Mouse (Mus musculus): ENCODE results near the gene Ctnna3.
"Not testable (repeated sequence)": the region's sequence is repeated elsewhere in the genome, so short reads cannot be mapped to it uniquely, and the experiment has no call there.

The Ctnna3 gene

DNA sequence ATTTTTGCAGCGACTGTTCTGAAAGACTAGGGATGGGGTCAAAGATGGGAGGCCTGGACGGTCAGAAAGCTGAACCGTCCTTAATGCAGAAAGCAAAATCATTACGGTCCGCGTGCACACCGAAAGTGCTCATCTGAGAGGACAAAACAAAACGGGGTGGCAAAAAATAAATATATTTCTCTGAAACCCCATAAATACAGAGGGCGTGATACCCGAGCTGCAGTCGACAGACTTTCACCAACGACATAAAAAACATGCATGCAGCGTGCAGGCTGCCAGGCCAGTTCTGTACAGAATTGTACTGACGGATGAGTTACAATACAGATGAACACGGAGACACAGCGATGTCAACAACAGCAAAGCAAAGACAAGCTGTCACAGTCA is 656.3 kb downstream of the Ctnna3 start:
- DNase-seq: no peak

DNA sequence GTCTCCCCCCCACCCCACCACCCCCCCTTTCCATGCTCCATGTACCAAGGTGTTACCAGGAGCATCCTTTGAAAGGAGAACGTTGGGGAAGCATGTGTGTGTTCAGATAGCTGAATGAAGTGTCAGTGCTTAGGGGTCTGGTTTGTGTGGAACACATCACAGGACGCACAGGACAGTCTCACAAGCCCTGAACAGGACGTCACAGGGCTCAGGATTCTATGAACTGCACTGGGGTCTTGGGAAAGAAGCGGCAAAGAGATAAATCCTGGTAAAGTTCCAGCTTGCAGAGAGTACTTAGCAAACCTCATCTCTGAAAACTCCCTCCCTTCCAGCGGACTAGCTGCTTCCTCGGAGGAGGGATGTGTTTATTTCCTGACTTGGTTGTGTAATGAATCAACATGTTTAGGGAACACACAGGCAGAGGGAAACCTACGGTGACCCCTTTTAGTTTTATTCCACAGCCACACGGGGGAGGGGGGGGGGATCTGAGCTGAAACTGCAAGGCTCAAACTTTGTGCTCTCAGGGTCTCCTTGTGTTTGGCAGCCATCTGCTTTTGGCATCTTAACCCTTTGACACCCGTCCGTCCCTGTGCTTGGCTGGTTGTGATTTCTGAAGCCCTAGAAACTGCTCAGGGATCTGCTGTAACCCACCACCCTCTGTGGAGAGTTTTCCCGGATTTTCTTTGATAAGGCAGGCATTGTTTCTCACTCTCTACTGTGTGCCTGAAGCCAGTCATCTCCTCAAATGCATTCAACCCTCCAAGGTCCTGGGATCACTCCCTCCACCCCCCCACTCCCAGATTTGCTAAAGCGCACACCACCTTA is 656.9 kb downstream of the Ctnna3 start:
- no peak for DNase-seq

DNA sequence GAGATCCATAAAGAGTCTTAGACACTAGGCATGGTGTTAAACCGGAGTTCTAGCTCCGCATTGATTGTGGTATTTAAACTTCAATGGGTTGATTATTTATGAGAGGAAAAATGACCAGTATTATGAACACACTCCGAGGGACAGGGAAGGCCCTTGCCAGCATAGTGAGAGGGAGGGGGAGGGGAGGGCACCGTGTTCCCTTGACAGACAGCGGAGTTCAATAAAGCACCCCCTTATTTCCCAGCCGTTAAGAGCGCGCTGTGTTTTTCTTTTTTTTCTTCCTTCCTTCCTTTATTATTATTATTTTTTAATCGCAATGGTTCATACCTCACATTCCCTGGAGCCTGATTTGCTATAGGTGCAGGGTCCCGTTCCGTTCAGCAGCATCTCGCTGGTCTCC is 657.6 kb downstream of the Ctnna3 start:
- no peak for DNase-seq

DNA sequence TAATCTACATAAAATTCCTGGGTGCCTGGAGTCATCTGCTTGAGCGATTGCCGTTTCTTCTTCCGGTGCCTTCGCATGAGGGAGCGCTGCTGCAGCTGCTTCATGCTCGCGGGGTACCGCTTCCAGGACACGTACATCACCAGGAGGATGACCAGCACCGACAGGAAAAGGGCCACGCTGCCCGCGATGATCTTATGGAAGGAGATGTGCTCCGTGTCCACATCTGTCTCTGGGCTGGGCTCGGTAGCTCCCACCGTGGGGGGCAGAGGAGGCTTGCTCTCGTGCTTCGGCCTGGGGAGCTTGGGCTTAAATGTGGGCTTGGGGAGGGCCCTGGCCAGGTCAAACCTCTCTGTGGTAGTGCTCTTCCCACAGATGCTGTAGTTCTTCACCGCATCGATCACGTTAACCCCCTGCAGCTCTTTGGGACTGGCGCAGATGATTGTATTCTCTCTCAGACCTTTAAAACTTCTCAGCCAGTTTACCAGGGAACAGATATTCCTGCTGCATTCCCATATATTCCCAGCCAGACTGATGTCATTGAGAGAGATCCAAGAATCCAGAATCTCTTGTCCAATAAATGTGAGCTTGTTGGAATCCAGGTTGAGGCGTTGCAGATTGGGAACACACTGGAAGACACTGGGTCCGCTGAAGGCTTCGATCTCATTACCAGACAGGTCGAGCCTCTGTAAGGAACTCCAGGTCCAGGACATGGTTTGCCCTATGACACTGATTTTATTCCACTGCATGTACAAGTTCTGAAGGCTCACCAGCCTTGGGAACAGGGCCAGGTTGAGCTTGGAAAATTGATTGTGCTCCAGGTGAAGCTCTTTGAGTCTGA is 658.3 kb downstream of the Ctnna3 start:
- DNase-seq: peak in 1 of 2 experiments; percentile 26

DNA sequence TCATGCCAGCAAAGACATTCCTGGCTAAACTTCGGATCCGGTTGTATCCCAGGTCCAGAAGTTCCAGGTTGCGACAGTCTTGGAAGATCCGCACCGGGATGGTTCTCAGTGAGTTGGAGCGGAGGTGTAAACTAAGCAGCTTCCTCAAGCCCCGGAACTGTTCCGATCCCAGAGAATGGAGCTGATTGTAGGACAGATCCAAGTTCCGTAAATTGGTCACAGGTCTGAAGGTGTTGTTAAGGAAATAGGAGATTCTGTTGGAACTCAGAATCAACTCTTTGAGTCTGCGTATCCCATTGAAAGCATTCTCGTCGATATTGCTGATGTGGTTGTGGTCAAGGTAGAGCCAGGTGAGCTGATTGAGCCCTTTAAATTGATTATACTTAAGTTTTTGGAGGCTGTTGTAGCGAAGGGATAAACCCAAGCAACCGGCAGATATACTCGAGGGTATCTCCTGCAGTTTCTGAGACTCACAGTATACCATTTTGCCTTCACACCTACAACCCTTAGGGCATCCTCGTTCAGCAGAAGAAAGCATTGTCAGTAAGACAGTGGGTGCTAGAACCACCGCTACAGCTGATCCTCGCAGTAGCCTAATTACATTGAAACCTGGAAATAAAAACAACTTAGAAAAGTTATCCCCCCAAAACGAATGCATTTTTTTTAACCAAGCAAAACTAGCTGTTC is 659.0 kb downstream of the Ctnna3 start:
- no peak for DNase-seq

DNA sequence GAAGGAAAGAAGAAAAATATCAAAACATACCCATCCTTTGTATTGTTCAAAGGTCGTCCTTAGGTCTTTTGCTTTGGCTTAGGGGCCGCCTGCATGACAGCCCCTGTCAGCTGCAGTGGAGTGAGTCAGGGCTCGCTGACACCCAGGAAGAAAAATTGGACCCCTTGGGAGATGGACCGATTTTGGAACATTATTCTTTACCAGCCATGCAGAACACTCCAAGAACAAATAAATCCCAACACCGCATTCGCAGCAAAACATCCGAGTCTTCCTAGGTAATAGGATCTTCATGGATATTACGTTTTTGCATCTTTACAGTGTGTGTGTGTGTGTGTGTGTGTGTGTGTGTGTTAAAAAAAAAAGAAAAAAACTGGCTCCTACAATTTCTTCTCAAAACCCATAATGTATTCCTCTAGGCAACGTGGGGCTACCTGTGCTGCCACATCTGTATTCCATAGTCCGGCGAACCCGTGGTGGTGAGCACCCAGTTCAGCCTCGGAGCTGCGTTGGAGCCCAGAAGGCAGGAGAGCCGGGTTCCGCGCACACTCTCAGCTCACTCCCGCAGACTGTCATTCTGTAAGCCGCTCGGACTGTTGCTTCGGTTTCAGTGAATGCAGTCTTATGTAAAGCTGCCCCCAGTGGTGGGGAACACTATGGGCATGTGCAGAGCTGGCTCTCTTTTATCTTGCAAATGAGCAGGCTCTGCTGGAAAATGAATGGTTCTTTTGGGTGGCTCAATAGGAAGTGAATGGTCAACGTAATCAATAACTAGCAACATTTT is 660.0 kb downstream of the Ctnna3 start, which contains the start of gene Lrrtm3:
Gene Lrrtm3, minus strand, starts transcription at position 598 of the 781 bp plus-strand sequence.
- peak; percentile 66 to 75 for DNase-seq

DNA sequence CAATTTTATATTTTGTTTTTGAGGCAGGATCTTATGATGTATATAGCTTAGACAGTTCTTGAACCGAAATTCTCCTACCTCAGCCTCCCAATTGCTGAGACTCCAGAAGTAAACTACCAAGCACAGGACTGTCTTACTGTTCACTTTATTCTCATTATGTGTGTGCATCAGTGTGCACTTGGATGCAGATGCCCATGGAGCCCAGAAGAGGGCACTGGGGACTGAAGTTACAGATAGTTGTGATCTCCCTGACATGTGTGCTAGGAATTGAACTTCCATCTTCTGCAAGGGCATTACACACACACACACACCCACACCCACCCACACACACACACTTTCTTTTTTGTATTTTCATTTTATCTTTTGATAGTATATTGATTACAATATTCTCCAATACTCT is 666.6 kb downstream of the Ctnna3 start:
- DNase-seq: no peak

DNA sequence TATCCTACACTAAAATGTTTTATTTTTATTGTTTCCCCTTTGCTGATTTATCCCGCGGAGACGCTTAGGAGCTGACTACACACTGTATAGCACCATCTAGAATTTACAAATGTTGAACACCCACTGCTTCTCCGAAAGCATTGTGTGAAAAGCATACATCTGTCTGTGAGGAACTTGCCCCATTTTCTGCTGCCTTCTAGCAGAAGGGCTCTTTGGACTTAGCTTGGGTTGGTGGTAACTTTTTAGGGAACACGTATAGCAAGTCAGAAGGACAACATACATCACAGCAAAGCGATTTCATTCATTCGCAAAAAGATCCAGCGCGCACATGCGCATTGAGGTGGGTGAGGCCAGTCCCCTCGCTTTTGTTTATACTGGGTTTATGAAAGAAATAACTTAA is 685.3 kb downstream of the Ctnna3 start:
- DNase-seq: no peak

DNA sequence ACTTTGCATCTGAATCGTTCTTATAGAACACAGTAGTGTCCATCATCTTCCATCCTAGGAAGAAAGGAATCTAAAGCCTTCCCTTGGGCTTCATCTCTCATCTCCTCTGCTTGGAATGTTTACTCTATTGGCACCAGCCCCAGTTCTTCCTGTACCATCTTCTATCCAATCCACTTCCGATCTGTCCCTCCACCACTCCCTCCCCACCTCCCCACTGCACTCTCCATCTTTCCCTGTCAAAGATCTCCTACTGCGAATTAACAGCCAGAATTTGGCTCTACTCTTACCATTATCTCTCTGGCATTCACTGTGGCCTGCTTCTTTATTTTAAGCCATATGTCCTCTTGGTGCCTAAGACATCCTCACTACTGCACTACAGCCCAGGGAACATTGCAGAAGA is 688.9 kb downstream of the Ctnna3 start:
- DNase-seq: no peak

DNA sequence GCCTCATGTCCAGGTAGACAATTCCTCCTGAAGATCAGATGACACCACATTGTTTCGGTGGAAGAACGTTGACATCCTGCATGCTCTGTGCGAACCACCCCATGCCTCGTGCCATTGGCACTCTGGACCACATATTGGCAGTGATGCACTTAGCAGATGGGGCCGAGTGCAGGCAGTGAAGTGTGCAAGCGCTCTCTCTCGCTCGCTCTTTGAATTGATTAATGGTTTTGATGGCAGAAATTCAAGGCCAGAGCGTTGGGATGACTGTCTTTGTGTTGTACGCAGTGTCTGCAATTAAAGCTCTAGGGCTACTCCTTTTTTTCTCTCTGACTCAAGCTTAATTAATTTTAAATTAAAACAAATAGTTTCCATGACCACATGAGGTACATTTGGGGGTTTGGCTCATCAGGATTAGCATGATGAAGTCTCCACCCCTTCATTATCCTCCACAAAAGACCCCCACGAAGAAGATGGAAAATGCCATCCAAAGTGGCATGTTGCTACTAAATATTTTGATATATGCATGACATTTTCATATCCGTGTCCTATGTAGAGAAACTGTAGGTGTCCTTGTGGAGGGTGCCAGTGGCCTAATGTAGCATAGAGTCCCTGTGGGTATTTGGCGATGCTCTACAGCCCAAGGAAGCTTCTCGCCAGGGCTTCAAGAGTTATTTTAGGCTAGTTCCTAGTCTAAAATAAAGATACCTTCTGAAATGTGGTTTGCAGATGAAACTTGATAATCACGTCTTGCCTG is 700.7 kb downstream of the Ctnna3 start:
- no peak for DNase-seq

DNA sequence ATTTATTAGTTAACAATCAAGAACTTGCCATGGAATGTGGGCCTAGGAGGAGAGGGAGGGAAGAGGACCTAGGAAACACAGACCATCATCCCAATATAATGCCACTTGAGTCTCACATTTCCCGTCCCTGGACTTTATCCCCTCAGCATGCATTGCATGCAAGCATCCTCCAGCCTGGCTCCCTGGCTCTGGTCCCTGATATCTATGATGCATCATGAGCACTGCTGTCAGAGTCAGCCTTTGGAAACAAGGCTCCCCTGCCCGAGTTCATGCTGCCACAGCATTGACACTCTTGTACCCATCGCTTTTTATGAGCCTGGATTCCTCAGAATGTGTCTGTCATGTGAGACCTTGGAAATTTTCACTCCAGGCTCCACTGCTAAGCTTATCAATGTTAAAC is 703.6 kb downstream of the Ctnna3 start:
- DNase-seq: no peak

DNA sequence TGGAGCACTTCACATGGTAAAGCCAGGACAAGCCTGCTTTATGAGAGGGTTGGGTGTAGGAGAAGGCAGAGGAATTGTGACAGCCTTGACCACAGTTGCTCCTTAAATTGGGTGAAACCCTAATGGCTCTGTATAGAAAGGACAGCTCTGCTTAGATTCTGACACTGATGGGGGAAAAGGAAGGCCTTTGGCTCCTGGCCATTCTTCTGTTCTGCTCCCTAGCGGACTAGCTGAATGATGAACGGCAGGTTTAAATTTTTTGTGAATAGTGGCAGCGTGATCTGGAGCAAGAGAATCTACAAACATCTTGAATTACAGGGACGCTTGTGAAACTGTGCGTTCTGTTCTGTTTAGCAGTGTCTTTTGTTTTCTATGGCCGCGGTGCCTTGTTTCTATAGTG is 705.6 kb downstream of the Ctnna3 start:
- no peak for DNase-seq

DNA sequence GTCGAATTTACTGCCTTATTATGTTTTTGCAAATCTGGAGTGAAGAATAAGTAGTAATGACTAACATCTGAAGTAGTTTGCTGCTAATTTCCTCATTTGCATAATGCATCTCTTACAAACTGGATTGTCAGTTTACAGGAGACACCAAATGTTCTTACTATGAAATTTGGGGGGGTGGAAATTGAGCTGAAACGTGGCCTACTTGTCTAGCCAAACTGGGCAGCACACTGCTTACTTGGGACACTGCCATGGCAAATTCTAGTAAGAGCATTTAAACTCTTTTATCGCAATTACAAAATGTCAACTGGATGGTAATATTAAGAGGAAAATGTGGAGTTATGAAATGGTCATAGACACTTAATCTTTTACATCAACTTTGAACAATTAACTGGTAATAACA is 716.6 kb downstream of the Ctnna3 start:
- no peak for DNase-seq

DNA sequence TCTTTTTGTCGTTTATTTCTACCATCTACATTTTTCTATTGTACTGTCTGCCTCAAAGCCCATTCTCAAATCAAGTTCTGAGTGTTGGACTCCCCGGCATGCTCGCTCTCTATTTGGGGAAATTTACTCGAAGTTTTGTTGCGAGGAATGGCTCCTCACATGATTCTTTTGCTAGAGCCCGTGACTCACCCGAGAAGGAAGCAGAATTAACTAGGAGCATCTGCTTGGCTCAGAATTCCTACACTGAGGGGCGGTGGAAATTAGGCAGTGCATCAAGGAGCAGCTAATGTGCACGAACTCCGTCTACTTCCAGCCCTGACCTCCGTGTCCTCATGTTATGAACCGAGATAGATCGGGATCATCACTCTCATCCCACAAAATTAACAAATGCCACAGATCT is 751.8 kb downstream of the Ctnna3 start:
- no peak for DNase-seq

DNA sequence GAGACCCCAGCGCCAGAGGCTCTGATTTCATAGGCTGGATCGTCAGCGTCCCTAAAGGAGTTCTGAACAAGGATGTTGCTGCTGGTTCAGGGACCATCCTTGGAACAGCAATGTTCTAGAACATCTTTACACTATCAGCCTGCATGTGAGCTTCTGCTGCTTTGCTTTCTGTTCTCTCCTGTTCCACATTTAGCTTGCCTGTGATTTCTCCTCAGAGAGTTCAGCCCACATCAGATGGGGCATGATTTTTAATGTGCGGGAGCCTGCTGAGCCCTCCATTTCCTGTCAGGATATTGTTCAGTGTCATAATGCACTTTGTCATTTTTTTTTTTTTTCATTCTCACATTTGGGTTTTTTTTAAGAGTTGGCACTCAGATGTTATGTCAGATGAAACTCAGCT is 752.8 kb downstream of the Ctnna3 start:
- no peak for DNase-seq

DNA sequence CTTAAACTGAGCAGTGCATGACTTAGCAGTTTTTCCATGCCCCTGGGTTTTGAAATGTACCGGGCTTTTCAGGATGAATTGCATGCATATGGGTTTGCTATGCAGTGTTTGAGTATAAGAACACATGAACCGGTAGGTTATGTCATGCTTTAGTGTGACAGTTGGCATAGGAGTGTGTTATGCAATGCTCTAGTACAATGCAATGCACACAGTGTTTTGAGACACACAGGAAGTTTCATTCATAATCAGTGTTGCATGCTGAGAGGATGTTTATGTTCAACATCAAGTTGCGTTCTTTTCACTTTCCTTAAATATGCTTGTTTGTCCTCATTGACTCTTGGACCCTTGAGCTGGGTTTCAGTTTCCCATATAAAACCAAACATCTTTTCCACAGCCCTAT is 758.1 kb downstream of the Ctnna3 start:
- DNase-seq: no peak

DNA sequence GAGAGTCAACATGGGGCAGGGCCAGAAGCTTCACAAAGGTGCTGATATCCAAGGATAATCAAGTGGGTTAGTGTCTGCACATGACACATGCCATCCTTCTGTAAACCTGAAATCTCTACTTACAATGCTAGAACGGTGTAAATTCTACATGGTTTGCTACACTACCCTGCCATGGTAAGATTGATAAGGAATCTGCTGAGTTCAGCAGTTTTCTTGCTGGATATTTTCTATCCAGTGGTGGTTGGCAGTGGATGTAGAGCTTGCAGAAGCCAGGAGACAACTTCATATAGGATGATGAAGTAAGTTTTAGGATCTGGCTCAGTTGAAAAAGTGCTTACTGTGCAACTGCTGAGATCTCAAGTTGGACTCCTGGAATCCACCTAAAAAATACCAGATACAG is 767.7 kb downstream of the Ctnna3 start:
- DNase-seq: no peak

DNA sequence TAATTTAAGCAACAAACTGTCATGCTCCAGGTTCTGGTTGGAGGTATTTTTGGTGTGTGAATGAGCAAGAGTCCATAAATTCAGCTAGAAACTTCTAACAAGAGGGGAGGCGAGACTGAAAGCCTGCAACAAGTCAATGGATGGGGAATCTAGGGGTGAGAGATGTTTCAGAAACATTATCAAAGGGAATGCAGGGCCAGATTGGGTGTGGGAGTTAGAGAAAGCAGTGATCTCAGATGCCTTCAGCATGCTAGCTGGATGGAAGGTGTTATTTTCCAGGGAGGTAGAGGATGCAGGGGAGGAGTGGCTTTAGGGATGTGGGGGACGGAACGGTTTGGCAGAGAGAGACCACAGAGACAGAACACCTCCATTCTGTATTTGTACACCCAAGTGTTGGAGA is 785.7 kb downstream of the Ctnna3 start:
- no peak for DNase-seq

DNA sequence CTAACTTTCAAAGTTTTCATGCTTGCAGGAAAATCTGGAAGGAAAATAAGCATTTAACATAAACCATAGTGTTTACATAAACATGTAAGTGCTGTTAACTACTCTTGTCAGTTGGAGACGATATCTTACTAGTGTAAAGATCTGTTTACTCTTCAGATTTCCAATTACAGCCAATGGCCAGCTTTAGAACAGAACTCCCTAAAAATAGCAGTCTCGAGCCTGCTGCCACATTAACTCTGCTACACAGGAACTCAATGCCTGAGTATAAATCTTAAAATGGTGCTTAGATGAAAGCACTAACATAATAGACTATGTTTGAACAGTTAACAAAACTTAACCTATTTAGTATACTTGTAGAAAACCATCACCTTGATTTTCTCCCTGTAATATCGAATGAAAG is 793.1 kb downstream of the Ctnna3 start:
- DNase-seq: no peak

DNA sequence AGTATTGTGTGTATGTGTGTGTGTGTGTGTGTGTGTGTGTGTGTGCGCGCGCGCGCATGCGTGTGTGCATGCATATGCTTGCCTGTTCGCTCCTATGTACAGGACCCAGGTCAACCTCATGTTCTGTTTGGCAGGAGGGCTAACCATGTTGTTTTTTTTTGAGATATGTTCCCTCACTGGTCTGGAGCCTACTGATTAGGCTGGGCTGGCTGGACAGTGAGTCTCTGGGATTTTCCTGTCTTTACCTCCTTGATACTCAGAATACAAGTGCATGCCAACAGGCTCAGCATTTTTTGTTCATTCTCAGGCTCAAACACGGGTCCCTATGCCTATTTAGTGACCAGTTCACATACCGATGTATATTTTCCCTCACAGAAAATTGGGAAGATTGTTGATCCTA is 794.1 kb downstream of the Ctnna3 start:
- no peak for DNase-seq

DNA sequence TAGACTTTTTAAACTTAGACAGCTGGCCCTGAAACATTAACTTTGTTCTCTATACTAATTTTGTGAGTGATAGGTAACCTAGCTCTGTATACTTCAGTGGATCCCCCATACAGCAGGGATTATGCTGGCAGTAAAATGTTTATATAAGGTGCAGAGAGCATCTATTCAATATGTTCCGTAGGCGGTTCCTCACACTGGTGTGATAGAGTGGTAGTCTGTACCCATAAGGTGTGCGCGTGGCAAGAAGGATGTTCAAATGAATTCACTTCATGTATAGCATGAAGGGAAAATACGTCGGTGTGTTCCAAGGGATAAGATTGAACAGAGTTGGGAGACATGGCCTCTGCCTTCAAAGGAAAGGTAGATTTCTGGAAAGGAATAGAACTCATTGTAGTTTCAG is 794.5 kb downstream of the Ctnna3 start:
- DNase-seq: no peak

DNA sequence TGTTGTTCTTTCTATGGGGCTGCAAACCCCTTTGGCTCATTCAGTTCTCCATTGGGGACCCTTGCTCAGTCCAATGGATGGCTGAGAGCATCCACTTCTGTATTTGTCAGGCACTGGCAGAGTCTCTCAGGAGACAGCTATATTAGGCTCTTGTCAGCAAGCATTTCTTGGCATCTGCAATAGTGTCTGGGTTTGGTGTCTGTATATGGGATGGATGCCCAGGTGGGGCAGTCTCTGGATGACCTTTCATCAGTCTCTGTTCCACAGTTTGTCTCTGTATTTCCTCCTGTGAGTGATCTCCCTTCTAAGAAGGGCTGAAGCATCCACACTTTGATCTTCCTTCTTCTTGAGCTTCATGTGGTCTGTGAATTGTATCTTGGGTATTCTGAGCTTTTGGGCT is 795.9 kb downstream of the Ctnna3 start:
- not testable (repeated sequence) for DNase-seq
